Mouse (Mus musculus) hematopoietic stem cell, adult 5-6 weeks (primary cell): Measurements from ENCODE around the gene Tsku. TPM values are rescaled to one million over a fixed set of nuclear protein-coding genes. Genes with fewer than 3 reads are reported as not detected.

Experiments
- ATAC-seq, 2 experiments: fragments of 125-278 bp in 1 of 2; replicated peaks in 1 of 2; 2 replicates each; pipeline ENCODE4 v1.8.0; 2016 to 2017; ENCODE audit warnings: inconsistent platforms in 2 of 2, mild to moderate bottlenecking in 2 of 2, moderate number of reproducible peaks in 2 of 2, low read depth in 1 of 2, moderate TSS enrichment in 1 of 2; ENCODE audit not compliant: low FRiP score in 2 of 2, poor library complexity in 2 of 2, severe bottlenecking in 2 of 2, insufficient read depth in 1 of 2, low TSS enrichment in 1 of 2
- total RNA-seq: library from RNA; stranded (forward); fragments of 172-1452, 232-1000 nt; gene quantifications from 2 replicates; pipeline ENCODE4 v1.2.3, GENCODE M21; 2017

The Tsku gene
- total RNA-seq, 1 experiment from 2014 or later: not detected

DNA sequence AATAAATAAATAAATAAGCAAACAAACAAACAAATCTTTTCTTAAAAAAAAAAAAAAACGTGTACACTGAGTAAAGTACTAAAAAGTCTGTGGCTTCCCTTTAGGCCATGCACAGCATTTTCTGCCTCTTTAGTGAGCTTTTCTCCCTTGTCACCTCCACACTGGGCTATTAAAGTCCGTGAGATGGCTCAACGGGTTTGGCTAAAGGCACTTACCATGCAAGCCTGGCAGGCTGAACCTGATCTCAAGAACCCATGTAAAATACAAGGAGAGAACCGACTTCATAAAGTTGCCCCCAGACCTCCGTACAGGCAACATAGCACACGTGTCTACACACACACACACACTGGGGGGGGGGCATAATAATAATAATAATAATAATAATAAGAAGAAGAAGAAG, 50.9 kb downstream of the Tsku start:
- ATAC-seq: no peak

DNA sequence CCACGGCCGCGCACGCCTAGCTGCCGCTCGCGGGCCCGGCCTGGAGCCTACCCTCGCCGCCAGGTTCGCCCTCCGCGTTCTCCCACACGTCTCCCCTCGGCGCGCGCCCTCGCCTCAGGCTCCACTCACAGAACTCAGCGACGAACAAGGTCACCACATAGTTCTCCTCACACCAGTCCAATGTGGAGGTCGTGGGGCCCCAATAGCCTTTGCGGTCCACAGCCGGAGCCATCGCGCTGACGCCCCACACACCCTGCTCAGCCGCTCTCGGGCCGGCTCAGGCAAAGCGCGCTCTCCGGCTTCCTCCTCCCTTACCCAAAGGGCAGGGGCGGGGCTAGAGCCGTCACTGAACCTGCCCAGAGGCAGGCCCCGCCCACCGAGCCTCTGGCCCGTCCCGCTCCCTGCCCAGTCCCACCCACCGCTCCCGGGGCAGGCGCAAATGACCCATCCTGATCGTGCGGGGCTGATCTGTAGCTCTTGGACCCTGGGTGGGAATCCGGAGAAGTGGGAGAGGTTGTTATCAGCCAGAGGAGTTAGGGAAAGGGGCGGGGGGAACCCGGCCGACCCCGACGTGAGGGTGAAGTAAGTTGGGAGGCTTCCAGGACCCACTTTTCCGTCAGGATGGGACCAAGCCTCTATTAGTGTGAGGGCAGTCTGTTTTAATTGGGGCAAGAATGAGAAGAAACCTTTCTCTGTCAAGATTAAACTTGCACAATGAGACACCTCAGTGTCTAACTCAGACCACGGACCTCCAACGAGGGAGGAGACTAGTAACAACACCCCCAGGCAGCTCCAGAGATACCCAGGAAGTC, 51.7 kb downstream of the Tsku start:
- ATAC-seq: peak; percentile 97 to 98

- peak in 1 of 2 experiments; percentile 12; a peak in 1 of 4 replicates for ATAC-seq
These were observed 52.4 kb downstream of the Tsku start for GRCm38 (mm10) chr7:98308607-98309218.

DNA sequence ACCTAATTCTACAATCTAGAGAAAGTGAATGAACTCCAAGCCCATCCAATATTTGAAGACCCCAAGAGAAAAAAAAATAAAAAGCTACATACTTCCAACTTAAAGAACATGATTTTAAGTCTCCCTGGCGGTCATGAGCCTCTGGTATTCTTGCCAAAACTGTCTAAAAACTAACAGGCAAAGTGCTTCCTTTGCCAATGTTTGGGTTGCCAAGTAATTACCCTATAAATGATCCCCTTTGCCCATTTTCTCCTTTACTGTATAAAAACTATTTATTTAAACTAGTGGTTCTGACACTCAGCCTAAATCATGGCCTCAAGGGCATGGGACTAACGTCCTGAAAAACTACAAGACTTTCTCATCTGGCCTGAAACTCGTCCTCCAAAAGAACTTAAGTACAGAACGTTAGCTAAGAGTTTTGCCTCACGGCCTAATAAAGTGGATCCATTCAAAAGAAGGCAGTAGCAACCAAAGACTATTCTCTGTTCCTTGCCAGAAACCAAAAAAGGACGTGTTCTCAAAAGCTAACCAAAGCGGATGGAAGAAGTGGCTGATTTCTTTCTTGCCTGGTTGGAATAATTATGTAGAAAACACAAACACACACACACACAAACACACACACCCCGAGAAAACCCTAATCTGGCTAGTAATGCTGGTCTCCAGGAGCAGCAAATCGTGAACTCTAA, 53.1 kb downstream of the Tsku start:
- no peak for ATAC-seq

GRCm38 (mm10) chr7:98307411-98307810, 53.7 kb downstream of the Tsku start:
- no peak for ATAC-seq

Other genes starting within 250 kb of the Tsku start
- 7.3 and 7.5 TPM in 2 replicates for gene Myo7a, start 241.8 kb downstream of the Tsku start, total RNA-seq
- 0.50 and 0.89 TPM in 2 replicates for gene Omp, start 215.8 kb downstream of the Tsku start, total RNA-seq
- 23.0 and 28.0 TPM in 2 replicates for gene Capn5, start 183.1 kb downstream of the Tsku start, total RNA-seq
- gene B3gnt6, start 161.8 kb downstream of the Tsku start, total RNA-seq: 1.0 TPM in 1 of 2 replicates, not detected in the other
- 17.6 and 30.8 TPM in 2 replicates for gene Acer3, start 40.1 kb downstream of the Tsku start, total RNA-seq
- not detected in 2 replicates for gene Gucy2d, start 79.1 kb upstream of the Tsku start, total RNA-seq
- gene Lrrc32, start 128.0 kb upstream of the Tsku start, total RNA-seq: 0.06 and 0.69 TPM in 2 replicates